Mouse (Mus musculus) forebrain, embryonic 14.5 days (tissue): ENCODE measurements at regions not wholly inside any gene's neighbourhood (a gene's known extent, or its start where the extent isn't known, plus 50 kb on each side); places are given as distances from the start of the nearest gene placed in this dataset.

ENCODE experiments used
- ATAC-seq: fragments of 200-750 bp; cut with Nextera tagmentation; 2 replicates; pipeline ENCODE4 v1.8.0; 2017; ENCODE audit warnings: mild to moderate bottlenecking, moderate library complexity
- DNase-seq: peaks from one replicate; pipeline ENCODE4 v3.0.0-alpha.2; 2015; ENCODE audit warnings: low spot score
- H3K27ac ChIP-seq: fragments of 300-500 bp; sonication (generic); 2 replicates; pipeline ENCODE4 v1.5.1; 2014; ENCODE audit warnings: low read depth, mild to moderate bottlenecking, control low read depth, low read length, moderate library complexity
- H3K27me3 ChIP-seq: fragments of 300-500 bp; sonication (generic); replicated peaks from 2 replicates; pipeline ENCODE4 v1.6.1; 2014; ENCODE audit warnings: low read length, control low read depth, mixed read lengths; ENCODE audit not compliant: control insufficient read depth, insufficient read depth
- H3K36me3 ChIP-seq: fragments of 300-500 bp; sonication (generic); 2 replicates; pipeline ENCODE4 v1.6.1; 2014; ENCODE audit warnings: low read length, control low read depth; ENCODE audit not compliant: control insufficient read depth, insufficient read depth
- H3K4me1 ChIP-seq: fragments of 300-500 bp; sonication (generic); 2 replicates; pipeline ENCODE4 v1.6.1; 2014; ENCODE audit warnings: antibody characterized with exemption, low read length, control low read depth; ENCODE audit not compliant: control insufficient read depth, insufficient read depth
- H3K4me2 ChIP-seq: fragments of 300-500 bp; sonication (generic); 2 replicates; pipeline ENCODE4 v1.6.1; 2014; ENCODE audit warnings: mild to moderate bottlenecking, control low read depth, low read length
- H3K4me3 ChIP-seq: fragments of 300-500 bp; sonication (generic); 2 replicates; pipeline ENCODE4 v1.5.1; 2014; ENCODE audit warnings: low read depth, low read length, control low read depth
- H3K9ac ChIP-seq: fragments of 300-500 bp; sonication (generic); 2 replicates; pipeline ENCODE4 v1.6.1; 2014; ENCODE audit warnings: mild to moderate bottlenecking, low read length, control low read depth, moderate library complexity
- H3K9me3 ChIP-seq: fragments of 300-500 bp; sonication (generic); replicated peaks from 2 replicates; pipeline ENCODE4 v1.6.1; 2016; ENCODE audit warnings: low read length, control low read depth, mixed read lengths; ENCODE audit not compliant: control insufficient read depth
- WGBS: fragments of 180-500 bp; shearing (Covaris S2); extraction: QIAGEN DNeasy Blood & Tissue Kit; methylation state at CpG from one replicate; pipeline ENCODE4 v1.1.7; 2014; 5-methylcytosine and 5-hydroxymethylcytosine counted together

- H3K4me2 ChIP-seq, result no peak overlapping the region
- H3K9ac ChIP-seq, result no peak overlapping the region
- H3K36me3 ChIP-seq, result no peaks in the 10 kb centered on the region
- no peaks in the 10 kb centered on the region for H3K4me1 ChIP-seq
- H3K27me3 ChIP-seq, result no peaks in the 10 kb centered on the region
- H3K4me3 ChIP-seq, result no peak overlapping the region
- H3K9me3 ChIP-seq, result no peaks in the 10 kb centered on the region
- ATAC-seq (no peak), DNase-seq (no peak)
- H3K27ac ChIP-seq, result no peak overlapping the region
- 94% methylated on average over 11 of the region's 11 CpGs for WGBS
Measured at GRCm38 (mm10) chr16:10098511-10098910, 71.5 kb upstream of the Rpl39l start.

DNA sequence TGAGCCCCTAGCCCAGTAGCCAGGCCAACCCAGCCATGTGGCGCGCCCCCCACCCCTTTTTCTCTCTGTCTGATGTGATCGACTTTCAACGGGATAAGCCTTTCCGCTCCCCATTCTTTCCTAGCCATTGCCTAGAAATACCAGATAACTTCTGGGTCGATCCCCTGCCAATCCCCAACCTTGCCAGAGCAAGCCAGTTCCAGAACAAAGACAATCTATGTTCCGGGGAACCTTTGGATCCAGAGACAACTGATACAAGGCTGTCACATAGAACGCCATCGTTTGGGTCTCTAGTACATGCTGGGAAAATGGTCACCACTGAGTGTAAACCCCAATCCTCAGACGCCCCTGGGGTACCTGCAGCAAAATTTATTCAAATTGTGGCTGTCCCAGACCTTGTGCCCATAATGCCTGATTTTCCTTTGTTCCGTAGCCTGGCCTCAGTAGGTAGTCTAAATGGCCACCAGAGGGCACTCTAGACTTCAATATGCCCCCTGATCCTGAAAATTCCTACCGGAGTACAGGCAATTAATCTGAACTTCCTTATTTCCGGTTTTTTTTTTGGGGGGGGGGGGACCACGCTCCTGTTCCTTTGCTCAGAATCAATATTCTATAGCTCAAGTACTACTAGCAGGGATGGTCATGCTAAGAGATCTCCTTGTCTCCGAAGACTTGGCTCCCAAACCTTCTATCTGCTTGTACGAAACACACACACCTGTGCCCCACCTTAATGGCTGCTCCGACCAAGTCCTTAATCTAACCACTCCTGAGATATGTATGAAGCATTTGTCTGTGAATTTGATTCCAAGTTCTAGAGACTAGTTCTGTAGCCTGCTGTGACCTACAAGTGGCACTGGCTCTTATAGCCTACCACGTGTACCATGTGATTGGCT, 81.3 kb upstream of the Rpl39l start:
- H3K27ac ChIP-seq, result no peak overlapping the region
- H3K9ac ChIP-seq, result no peak overlapping the region
- no peaks in the 10 kb centered on the region for H3K4me1 ChIP-seq
- no peaks in the 10 kb centered on the region for H3K9me3 ChIP-seq
- no peaks in the 10 kb centered on the region for H3K27me3 ChIP-seq
- H3K4me2 ChIP-seq, result no peak overlapping the region
- ATAC-seq (peak; percentile 75), DNase-seq (peak; percentile 87)
- H3K4me3 ChIP-seq, result no peak overlapping the region
- 57% methylated on average over 18 of the region's 18 CpGs for WGBS
- no peaks in the 10 kb centered on the region for H3K36me3 ChIP-seq

DNA sequence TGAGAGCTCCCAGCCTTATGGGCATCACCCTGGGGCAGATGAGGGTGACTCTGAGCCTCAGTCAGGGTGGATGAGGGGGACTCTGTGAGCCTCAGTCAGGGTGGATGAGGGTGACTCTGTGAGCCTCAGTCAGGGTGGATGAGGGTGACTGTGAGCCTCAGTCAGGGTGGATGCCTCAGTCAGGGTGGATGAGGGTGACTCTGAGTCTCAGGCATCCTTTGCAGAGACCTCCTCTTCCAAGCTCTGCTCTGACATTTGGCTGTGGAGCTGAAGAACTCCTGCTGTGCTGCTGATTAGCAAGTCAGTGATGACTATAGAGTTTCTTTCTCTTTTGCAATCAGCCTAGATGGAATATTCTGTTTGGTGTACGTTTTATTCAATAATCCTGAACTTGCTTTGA, 83.7 kb upstream of the Rpl39l start:
- no peak for ATAC-seq
- H3K4me1 ChIP-seq, result no peaks in the 10 kb centered on the region
- H3K27me3 ChIP-seq, result no peaks in the 10 kb centered on the region
- H3K27ac ChIP-seq, result no peak overlapping the region
- H3K4me2 ChIP-seq, result no peak overlapping the region
- DNase-seq, result no peak
- H3K4me3 ChIP-seq, result no peak overlapping the region
- no peak overlapping the region for H3K9ac ChIP-seq
- WGBS, result 11% methylated on average over 1 of the region's 1 CpGs
- no peaks in the 10 kb centered on the region for H3K9me3 ChIP-seq
- H3K36me3 ChIP-seq, result no peaks in the 10 kb centered on the region

- H3K4me1 ChIP-seq, result no peaks in the 10 kb centered on the region
- H3K27ac ChIP-seq, result no peak overlapping the region
- no peaks in the 10 kb centered on the region for H3K9me3 ChIP-seq
- H3K4me2 ChIP-seq, result no peak overlapping the region
- no peak overlapping the region for H3K4me3 ChIP-seq
- no peaks in the 10 kb centered on the region for H3K27me3 ChIP-seq
- H3K36me3 ChIP-seq, result no peaks in the 10 kb centered on the region
- WGBS, result 84% methylated on average over 5 of the region's 5 CpGs
- no peak overlapping the region for H3K9ac ChIP-seq
- ATAC-seq, result no peak
- no peak for DNase-seq
Measured at GRCm38 (mm10) chr16:10085429-10085828, 84.6 kb upstream of the Rpl39l start.

DNA sequence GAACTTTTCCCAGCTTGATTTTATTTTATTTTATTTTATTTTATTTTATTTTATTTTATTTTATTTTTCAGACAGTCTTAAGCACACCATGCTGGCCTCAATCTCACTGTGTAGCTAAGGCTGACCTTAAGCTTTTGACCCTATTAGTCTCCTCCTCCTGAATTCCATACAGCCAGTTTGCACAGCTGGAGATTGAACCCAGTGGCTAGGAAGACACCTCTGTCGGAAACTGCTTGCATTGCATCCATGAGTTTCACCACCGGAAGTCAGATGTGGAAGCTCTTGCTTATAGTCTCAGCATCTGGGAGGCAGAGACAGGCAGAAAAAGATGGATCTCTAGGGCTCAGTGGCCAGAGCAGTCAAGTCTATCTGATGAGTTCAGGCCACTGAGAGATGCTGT, 86.4 kb upstream of the Grin2a start:
- no peaks in the 10 kb centered on the region for H3K36me3 ChIP-seq
- no peak overlapping the region for H3K27ac ChIP-seq
- ATAC-seq (no peak), DNase-seq (no peak)
- 73% methylated on average over 2 of the region's 2 CpGs for WGBS
- H3K4me3 ChIP-seq, result no peak overlapping the region
- H3K4me1 ChIP-seq, result no peaks in the 10 kb centered on the region
- no peaks in the 10 kb centered on the region for H3K27me3 ChIP-seq
- no peak overlapping the region for H3K4me2 ChIP-seq
- H3K9ac ChIP-seq, result no peak overlapping the region
- H3K9me3 ChIP-seq, result no peaks in the 10 kb centered on the region

DNA sequence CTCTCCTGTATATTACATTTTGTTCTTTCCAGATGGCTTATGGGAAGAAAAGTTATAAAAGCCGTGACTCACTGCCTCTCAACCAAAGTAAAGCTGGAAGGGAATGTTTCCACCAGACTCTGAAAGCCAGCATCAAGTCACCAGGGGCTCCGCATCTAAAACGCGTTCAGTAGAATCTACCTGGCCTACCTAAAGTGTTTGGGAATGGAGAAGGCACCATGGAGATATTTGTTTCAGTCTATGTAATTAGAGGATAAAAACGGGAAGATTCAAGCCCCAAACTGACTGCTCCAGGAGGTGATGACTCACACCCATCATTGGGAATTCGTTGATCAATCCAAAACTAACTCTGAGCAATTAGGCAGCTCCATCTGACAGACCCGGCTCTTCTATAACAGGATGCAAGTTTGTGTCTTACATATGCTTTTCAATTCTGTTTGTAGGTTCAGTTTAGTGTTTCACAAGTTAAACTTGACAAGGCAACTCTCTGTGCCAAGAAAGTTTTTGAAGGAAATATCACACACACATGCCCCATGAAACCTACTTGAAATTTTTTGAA, 84.8 kb upstream of the Grin2a start:
- DNase-seq (no peak), ATAC-seq (no peak)
- Histone ChIP-seq H3K9ac (no peak overlapping the region), H3K27ac (no peak overlapping the region), H3K27me3 (no peaks in the 10 kb centered on the region), H3K4me3 (no peak overlapping the region), H3K9me3 (no peaks in the 10 kb centered on the region), H3K36me3 (no peaks in the 10 kb centered on the region), H3K4me1 (no peaks in the 10 kb centered on the region), H3K4me2 (no peak overlapping the region)
- 85% methylated on average over 7 of the region's 7 CpGs for WGBS

- H3K4me2 ChIP-seq, result no peak overlapping the region
- DNase-seq, result peak; percentile 77
- H3K36me3 ChIP-seq, result no peaks in the 10 kb centered on the region
- H3K4me3 ChIP-seq, result no peak overlapping the region
- H3K27me3 ChIP-seq, result no peaks in the 10 kb centered on the region
- H3K9me3 ChIP-seq, result no peaks in the 10 kb centered on the region
- H3K4me1 ChIP-seq, result no peaks in the 10 kb centered on the region
- 28% methylated on average over 6 of the region's 6 CpGs for WGBS
- peak; percentile 69; the same call in 1 of the 2 replicates for ATAC-seq
- H3K9ac ChIP-seq, result no peak overlapping the region
- no peak overlapping the region for H3K27ac ChIP-seq
Measured at GRCm38 (mm10) chr16:10073158-10073557, 77.8 kb upstream of the Grin2a start.

DNA sequence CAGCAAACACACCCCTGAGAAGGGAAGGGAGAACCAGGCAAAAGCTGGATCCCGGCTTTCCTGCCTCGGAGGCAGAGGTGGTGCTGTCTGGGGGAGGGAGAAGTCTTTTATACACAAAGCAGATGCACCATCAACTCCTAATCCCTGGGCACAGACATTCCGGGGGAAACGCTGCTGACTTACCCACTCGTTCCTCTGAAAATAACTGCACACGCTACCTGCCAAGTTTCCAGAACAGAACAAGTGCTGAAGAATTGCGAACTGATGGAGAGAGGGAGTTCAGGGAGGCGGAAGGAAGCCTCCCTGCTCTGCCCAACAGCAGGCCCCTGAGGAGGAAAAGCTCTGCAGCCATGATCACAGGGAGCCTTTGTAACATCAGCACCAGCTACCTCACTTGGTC, 68.1 kb upstream of the Grin2a start:
- 71% methylated on average over 8 of the region's 8 CpGs for WGBS
- H3K4me2 ChIP-seq, result no peak overlapping the region
- no peak overlapping the region for H3K9ac ChIP-seq
- no peak for ATAC-seq
- no peaks in the 10 kb centered on the region for H3K4me1 ChIP-seq
- no peaks in the 10 kb centered on the region for H3K27me3 ChIP-seq
- no peaks in the 10 kb centered on the region for H3K9me3 ChIP-seq
- no peak overlapping the region for H3K4me3 ChIP-seq
- H3K27ac ChIP-seq, result no peak overlapping the region
- no peaks in the 10 kb centered on the region for H3K36me3 ChIP-seq
- DNase-seq, result no peak

DNA sequence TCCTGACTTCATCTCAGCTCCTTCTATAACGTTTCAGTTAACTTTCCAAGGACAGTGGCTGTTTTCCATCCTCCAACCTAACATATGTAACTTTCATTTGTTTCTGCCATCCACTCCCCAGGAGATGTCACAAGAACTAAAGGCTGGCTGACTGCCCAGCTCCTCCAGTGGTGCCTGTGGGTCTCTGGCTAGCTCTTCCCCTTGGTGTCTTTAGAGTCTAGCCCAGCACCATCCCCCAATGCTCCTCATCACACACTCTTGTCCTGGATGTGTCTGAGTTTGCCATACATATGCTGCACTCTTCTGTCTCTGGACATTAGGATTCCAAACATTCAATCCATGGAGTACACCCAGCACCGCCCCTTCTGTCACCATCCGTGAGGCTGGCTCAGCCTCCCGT, 62.7 kb upstream of the Grin2a start:
- ATAC-seq (no peak), DNase-seq (no peak)
- no peak overlapping the region for H3K4me3 ChIP-seq
- WGBS, result 81% methylated on average over 4 of the region's 4 CpGs
- no peaks in the 10 kb centered on the region for H3K9me3 ChIP-seq
- H3K4me2 ChIP-seq, result no peak overlapping the region
- no peaks in the 10 kb centered on the region for H3K36me3 ChIP-seq
- no peak overlapping the region for H3K27ac ChIP-seq
- no peaks in the 10 kb centered on the region for H3K27me3 ChIP-seq
- no peak overlapping the region for H3K9ac ChIP-seq
- H3K4me1 ChIP-seq, result no peaks in the 10 kb centered on the region
